Mouse (Mus musculus) myocyte (in vitro differentiated cells): Measurements from ENCODE around the gene Rab23. TPM values are rescaled to one million over a fixed set of nuclear protein-coding genes. Genes with fewer than 3 reads are reported as not detected.
"Not testable (repeated sequence)": the region's sequence is repeated elsewhere in the genome, so short reads cannot be mapped to it uniquely, and the experiment has no call there.

Experiments
- H3K27me3 ChIP-seq: one replicate; pipeline ENCODE4 v1.6.1; 2011; ENCODE audit not compliant: control insufficient read depth, insufficient read depth, insufficient read length
- H3K36me3 ChIP-seq: one replicate; pipeline ENCODE4 v1.6.1; 2011; ENCODE audit not compliant: control insufficient read depth, insufficient read depth
- H3K4me2 ChIP-seq: one replicate; pipeline ENCODE4 v1.6.1; 2011; ENCODE audit warnings: low read depth, control low read depth
- H3K4me3 ChIP-seq: one replicate; pipeline ENCODE4 v1.5.1; 2011; ENCODE audit warnings: mild to moderate bottlenecking, control low read depth, moderate library complexity
- H3K79me2 ChIP-seq: one replicate; pipeline ENCODE4 v1.6.1; 2011; ENCODE audit not compliant: control insufficient read depth, insufficient read depth
- H3ac ChIP-seq: one replicate; pipeline ENCODE4 v1.6.1; 2011; ENCODE audit not compliant: control insufficient read depth, insufficient read length
- CEBPB ChIP-seq: IDR thresholded peaks from 2 replicates; pipeline ENCODE4 v1.6.1; 2011; ENCODE audit warnings: mild to moderate bottlenecking, moderate library complexity; ENCODE audit not compliant: poor library complexity, insufficient read depth, severe bottlenecking
- E2F4 ChIP-seq: IDR thresholded peaks from one replicate; pipeline ENCODE4 v1.6.1; 2011; ENCODE audit warnings: mild to moderate bottlenecking, control low read depth, moderate library complexity; ENCODE audit not compliant: insufficient read depth
- MAX ChIP-seq: IDR thresholded peaks from one replicate; pipeline ENCODE4 v1.6.1; 2011; ENCODE audit warnings: low read depth, mild to moderate bottlenecking, control low read depth
- MYOD1 ChIP-seq, 3 experiments: IDR thresholded peaks; one replicate each; pipeline ENCODE4 v1.6.1; 2011; ENCODE audit warnings: control low read depth in 2 of 3, low read depth in 2 of 3, mild to moderate bottlenecking in 2 of 3, moderate library complexity in 1 of 3; ENCODE audit not compliant: insufficient read length in 2 of 3, control insufficient read depth in 1 of 3
- MYOG ChIP-seq, 3 experiments: IDR thresholded peaks; one replicate each; pipeline ENCODE4 v1.6.1; 2011; ENCODE audit warnings: control low read depth in 2 of 3, low read depth in 2 of 3, mild to moderate bottlenecking in 2 of 3; ENCODE audit not compliant: insufficient read length in 2 of 3, control insufficient read depth in 1 of 3, insufficient read depth in 1 of 3
- POLR2A ChIP-seq: IDR thresholded peaks from one replicate; pipeline ENCODE4 v1.6.1; 2011; ENCODE audit warnings: low read depth, mild to moderate bottlenecking, control low read depth, moderate library complexity; ENCODE audit not compliant: insufficient read length
- POLR2AphosphoS2 ChIP-seq: IDR thresholded peaks from one replicate; pipeline ENCODE4 v1.6.1; 2011; ENCODE audit warnings: low read depth, control low read depth; ENCODE audit not compliant: insufficient read length
- REST ChIP-seq: IDR thresholded peaks from one replicate; pipeline ENCODE4 v1.6.1; 2011; ENCODE audit warnings: mild to moderate bottlenecking, control low read depth, moderate library complexity; ENCODE audit not compliant: insufficient read depth, insufficient read length
- SRF ChIP-seq: IDR thresholded peaks from one replicate; pipeline ENCODE4 v1.6.1; 2011; ENCODE audit warnings: low read depth; ENCODE audit not compliant: control insufficient read depth, insufficient read length
- TCF12 ChIP-seq: IDR thresholded peaks from one replicate; pipeline ENCODE4 v1.6.1; 2011; ENCODE audit warnings: mild to moderate bottlenecking, control low read depth; ENCODE audit not compliant: poor library complexity, insufficient read depth, severe bottlenecking
- TCF3 ChIP-seq: IDR thresholded peaks from one replicate; pipeline ENCODE4 v1.6.1; 2011; ENCODE audit warnings: low read depth, control low read depth; ENCODE audit not compliant: insufficient read length
- USF1 ChIP-seq: IDR thresholded peaks from one replicate; pipeline ENCODE4 v1.6.1; 2011; ENCODE audit warnings: low read depth, mild to moderate bottlenecking, control low read depth, moderate library complexity
- polyA plus RNA-seq: library from polyadenylated mRNA; unstranded; fragments of >200 nt; fragmentation: generic; extraction: Trizol; gene quantifications from one replicate; pipeline ENCODE4 v1.2.1, GENCODE M21; 2012; ENCODE audit warnings: missing spikeins

Gene Rab23
- polyA plus RNA-seq, 1 experiment, result 8.7 TPM

GRCm38 (mm10) chr1:33734001-33734685, 14.5 kb downstream of the Rab23 start:
- peak in 1 of 3 experiments; percentile 41 for TF ChIP-seq MYOG (IDR thresholded peaks at IDR 0.05; ENCODE audit: control insufficient read depth in 1 of 3, insufficient read depth in 1 of 3, insufficient read length in 2 of 3, low read depth in 2 of 3)
- no peak for TF ChIP-seq TCF3
- TF ChIP-seq MYOD1 (IDR thresholded peaks at IDR 0.05; ENCODE audit: control insufficient read depth in 1 of 3, insufficient read length in 2 of 3, low read depth in 2 of 3), result no peak
- TF ChIP-seq POLR2A, result no peak
- no peak for TF ChIP-seq POLR2AphosphoS2
- TF ChIP-seq E2F4, result no peak
- TF ChIP-seq CEBPB, result no peak
- TF ChIP-seq TCF12, result no peak
- no peak overlapping the region for H3K4me2 ChIP-seq
- H3K36me3 ChIP-seq, result peaks cover 27% of the 10 kb centered on the region
- no peak overlapping the region for H3K4me3 ChIP-seq
- no peak overlapping the region for H3ac ChIP-seq
- H3K27me3 ChIP-seq, result no peaks in the 10 kb centered on the region
- H3K79me2 ChIP-seq, result no peaks in the 10 kb centered on the region

- no peak overlapping the region for H3K4me2 ChIP-seq
- H3ac ChIP-seq, result no peak overlapping the region
- no peak overlapping the region for H3K4me3 ChIP-seq
- H3K36me3 ChIP-seq, result peaks cover 13% of the 10 kb centered on the region
- H3K27me3 ChIP-seq, result no peaks in the 10 kb centered on the region
- TF ChIP-seq POLR2AphosphoS2 (no peak), TCF12 (no peak), POLR2A (no peak), TCF3 (no peak), MYOG (IDR thresholded peaks at IDR 0.05; ENCODE audit: control insufficient read depth in 1 of 3, insufficient read depth in 1 of 3, insufficient read length in 2 of 3, low read depth in 2 of 3) (no peak), CEBPB (no peak), USF1 (no peak), REST (no peak), MAX (no peak), MYOD1 (IDR thresholded peaks at IDR 0.05; ENCODE audit: control insufficient read depth in 1 of 3, insufficient read length in 2 of 3, low read depth in 2 of 3) (no peak), E2F4 (no peak), SRF (no peak)
- no peaks in the 10 kb centered on the region for H3K79me2 ChIP-seq
Measured at GRCm38 (mm10) chr1:33738281-33738680, 18.6 kb downstream of the Rab23 start.

DNA sequence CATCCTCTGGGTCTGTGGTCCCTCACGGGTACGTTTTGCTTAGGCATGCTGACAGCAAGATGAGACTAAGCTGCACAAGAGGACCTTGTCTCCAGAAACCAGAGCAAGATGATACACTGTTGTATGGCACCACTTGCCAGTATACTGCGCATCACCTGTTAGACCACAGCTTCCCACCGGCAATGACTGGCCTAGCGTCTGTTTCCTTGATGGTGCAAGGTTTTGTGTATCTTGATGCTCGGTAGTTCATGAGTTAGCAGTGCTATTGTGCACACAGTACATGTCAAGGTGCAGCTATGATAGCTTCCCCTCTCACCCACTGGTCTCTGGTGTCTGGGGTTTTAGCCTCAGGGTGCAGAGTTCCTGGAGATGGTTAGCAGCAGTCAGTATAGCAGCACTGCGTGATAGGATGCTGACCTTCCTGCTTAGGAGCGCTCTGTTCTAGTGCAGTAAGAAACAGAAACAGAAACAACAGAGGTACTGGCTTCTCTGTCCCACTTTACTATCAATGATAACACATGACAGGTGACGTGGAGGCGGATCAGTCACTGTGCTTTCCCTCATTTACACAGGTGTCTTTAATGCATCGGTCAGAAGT, 19.1 kb downstream of the Rab23 start:
- Histone ChIP-seq H3K4me2 (no peak overlapping the region), H3ac (no peak overlapping the region), H3K27me3 (no peaks in the 10 kb centered on the region), H3K79me2 (no peaks in the 10 kb centered on the region), H3K4me3 (no peak overlapping the region), H3K36me3 (peaks cover 13% of the 10 kb centered on the region)
- TF ChIP-seq POLR2AphosphoS2 (no peak), USF1 (no peak), POLR2A (no peak), REST (no peak), TCF3 (no peak), MYOG (IDR thresholded peaks at IDR 0.05; ENCODE audit: control insufficient read depth in 1 of 3, insufficient read depth in 1 of 3, insufficient read length in 2 of 3, low read depth in 2 of 3) (no peak), MAX (no peak)

DNA sequence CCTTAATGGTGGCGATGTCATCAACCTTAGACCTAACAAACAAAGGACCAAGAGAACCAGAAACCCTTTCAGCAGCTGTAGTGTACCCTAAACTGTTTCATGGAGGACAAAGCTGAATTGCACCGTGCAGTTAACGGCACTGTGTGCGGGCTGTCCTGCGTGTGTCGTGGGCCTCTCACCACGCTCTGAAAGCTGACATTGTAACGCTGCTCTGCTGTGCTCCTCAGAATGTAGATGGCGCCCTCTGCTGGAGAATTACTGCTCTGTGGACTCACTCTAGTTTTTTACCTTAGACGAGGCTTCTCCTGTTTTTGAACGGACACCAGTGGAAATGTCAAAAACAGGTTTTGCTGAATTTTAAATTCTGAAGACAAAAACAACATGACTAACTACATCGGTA, 19.6 kb downstream of the Rab23 start:
- no peak overlapping the region for H3K4me3 ChIP-seq
- H3ac ChIP-seq, result no peak overlapping the region
- no peak overlapping the region for H3K4me2 ChIP-seq
- H3K27me3 ChIP-seq, result no peaks in the 10 kb centered on the region
- H3K79me2 ChIP-seq, result no peaks in the 10 kb centered on the region
- peaks cover 13% of the 10 kb centered on the region for H3K36me3 ChIP-seq
- TF ChIP-seq POLR2A, result no peak
- TF ChIP-seq POLR2AphosphoS2, result peak; percentile 57

DNA sequence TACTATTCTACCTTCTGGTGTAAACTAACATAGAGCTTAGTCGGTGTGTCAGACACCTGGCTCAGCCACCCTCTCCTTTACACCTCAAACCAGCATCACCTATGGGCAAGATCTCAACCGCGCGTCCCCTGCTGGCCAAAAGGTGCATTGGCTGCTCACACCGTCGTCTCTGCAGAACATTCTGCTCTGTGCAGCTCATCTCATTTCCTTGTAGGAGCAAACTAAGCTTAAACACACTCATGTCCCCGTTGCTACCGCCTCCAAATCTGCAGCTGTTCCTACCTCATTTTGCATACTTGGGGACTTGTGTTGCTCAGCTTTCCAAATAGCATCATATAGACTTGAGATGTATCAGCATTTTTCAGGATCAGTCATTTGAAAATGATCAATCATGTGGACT, 23.2 kb downstream of the Rab23 start:
- no peak for TF ChIP-seq REST
- no peak for TF ChIP-seq TCF3
- no peak for TF ChIP-seq SRF
- no peak for TF ChIP-seq E2F4
- peak; percentile 27 for TF ChIP-seq POLR2AphosphoS2
- TF ChIP-seq USF1, result no peak
- Histone ChIP-seq H3K36me3 (peaks cover 4% of the 10 kb centered on the region), H3K27me3 (no peaks in the 10 kb centered on the region), H3K79me2 (no peaks in the 10 kb centered on the region), H3ac (no peak overlapping the region), H3K4me3 (no peak overlapping the region), H3K4me2 (no peak overlapping the region)

DNA sequence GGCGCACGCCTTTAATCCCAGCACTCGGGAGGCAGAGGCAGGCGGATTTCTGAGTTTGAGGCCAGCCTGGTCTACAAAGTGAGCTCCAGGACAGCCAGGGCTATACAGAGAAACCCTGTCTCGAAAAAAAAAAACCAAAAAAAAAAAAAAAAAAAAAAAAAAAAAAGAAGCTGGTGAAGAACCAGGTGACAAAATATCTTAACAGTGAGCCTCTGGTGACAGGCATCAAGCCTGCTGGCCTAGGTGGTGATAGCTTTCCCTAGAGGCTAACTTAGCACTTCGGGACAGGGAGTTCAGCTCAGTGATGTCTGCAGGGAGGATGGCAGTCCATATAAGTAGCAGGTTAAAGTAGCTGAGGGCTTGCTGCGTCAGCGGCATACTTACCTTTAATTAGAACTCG, 25.1 kb downstream of the Rab23 start:
- not testable (repeated sequence) for H3K36me3 ChIP-seq, H3K27me3 ChIP-seq, H3K4me2 ChIP-seq, H3ac ChIP-seq, H3K79me2 ChIP-seq, H3K4me3 ChIP-seq
